Mouse (Mus musculus): ENCODE data around the gene Dtd1. TPM values are rescaled to one million over a fixed set of nuclear protein-coding genes. Genes with fewer than 3 reads are reported as not detected.

The Dtd1 gene
- polyA plus RNA-seq, 1 experiment from 2014 or later, result 42.8 TPM

DNA sequence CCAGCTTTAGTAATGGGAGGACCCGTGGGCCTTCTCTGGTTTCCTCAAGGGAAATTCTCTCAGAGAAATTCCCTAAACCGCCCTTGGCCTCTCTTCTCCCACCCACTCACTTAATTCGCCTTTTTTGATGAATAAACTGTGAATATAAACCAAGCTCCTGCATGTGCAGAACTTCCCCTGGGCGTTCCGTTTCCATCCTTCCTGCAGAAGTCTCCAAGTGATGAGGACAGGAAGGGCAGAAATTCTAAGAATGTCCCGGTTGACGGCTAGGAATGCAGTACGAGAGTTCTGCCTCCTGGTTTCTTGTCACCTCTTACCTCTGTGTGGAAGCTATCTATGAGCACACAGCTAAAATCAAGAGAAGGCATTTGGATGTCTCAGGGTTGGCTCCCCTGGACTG lies 197.8 kb downstream of the Dtd1 start:
- Histone ChIP-seq H3K9me3 (replicated peaks; ENCODE audit: control insufficient read depth, low read length) (no peaks in the 10 kb centered on the region), H3K9ac (replicated peaks; ENCODE audit: low read length) (no peak overlapping the region), H3K27ac (replicated peaks; ENCODE audit: low read depth, low read length) (no peak overlapping the region), H3K36me3 (replicated peaks; ENCODE audit: control insufficient read depth, insufficient read depth, low read depth, low read length) (no peaks in the 10 kb centered on the region), H3K4me1 (ENCODE audit: control insufficient read depth, insufficient read depth, low read length) (no peaks in the 10 kb centered on the region), H3K27me3 (ENCODE audit: control insufficient read depth, insufficient read depth, low read length) (no peaks in the 10 kb centered on the region), H3K4me3 (ENCODE audit: low read depth, low read length) (no peak overlapping the region), H3K4me2 (ENCODE audit: low read depth, low read length) (no peak overlapping the region)
- 72% methylated on average over 8 of the region's 8 CpGs for WGBS
- no peak for DNase-seq (ENCODE audit: low spot score)
- ATAC-seq (replicated peaks; ENCODE audit: insufficient number of reproducible peaks, low FRiP score, low TSS enrichment, low read depth), result no peak

DNA sequence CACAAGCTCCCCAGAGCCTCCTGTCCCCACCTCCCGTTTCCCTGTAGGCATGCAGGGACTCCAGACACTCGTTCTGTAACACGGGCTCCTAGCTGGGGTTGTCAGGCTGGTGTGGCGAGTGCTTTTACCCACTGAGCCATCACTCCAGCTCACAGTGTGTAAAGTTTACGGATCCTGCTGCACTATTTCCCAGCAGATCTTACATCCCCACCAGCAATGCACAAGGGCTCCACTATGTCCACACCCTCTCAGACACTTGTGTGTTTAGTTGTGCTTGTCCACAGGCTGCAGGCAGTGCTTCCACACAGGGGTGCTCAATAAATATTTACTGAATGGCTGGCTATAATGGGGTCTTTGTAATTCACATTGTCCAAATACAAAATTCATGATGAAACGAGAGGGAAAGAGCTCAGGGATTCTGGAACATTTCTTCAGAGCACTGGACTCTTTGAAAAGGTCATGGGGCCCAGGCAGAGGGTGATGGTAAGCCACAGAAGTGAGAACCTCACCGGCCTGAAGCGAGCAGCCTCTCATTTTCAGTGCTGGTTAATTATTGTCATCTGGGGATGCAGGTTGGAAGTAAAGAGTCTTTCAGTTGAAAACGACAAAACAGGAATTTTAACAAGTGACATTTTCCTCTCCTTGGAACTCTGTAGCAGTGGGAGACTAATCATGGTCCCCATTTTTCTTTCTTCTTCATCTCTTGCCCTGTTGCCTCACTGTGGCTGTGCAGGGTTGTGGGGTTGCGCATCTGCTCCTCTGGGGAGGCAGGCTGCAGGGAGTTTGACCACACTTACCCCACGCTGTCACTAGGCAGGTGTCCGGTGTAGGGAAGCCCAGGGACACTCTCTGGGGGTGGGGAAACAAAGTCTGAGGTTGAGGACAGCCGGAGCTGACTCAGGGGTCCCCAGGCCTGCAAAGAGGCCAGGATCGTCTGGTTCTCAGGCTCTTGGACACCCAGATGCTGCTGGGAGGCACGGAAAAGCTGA lies 208.4 kb downstream of the Dtd1 start:
- Histone ChIP-seq H3K4me3 (ENCODE audit: low read depth, low read length) (no peak overlapping the region), H3K4me1 (ENCODE audit: control insufficient read depth, insufficient read depth, low read length) (no peaks in the 10 kb centered on the region), H3K27ac (replicated peaks; ENCODE audit: low read depth, low read length) (no peak overlapping the region), H3K27me3 (ENCODE audit: control insufficient read depth, insufficient read depth, low read length) (no peaks in the 10 kb centered on the region), H3K36me3 (replicated peaks; ENCODE audit: control insufficient read depth, insufficient read depth, low read depth, low read length) (no peaks in the 10 kb centered on the region), H3K4me2 (ENCODE audit: low read depth, low read length) (no peak overlapping the region), H3K9me3 (replicated peaks; ENCODE audit: control insufficient read depth, low read length) (no peaks in the 10 kb centered on the region), H3K9ac (replicated peaks; ENCODE audit: low read length) (no peak overlapping the region)
- DNase-seq (ENCODE audit: low spot score), result no peak
- 0 out of 2 replicates have a peak, but pooled peaks have one; percentile 52 for ATAC-seq (replicated peaks; ENCODE audit: insufficient number of reproducible peaks, low FRiP score, low TSS enrichment, low read depth)
- WGBS, result 52% methylated on average over 15 of the region's 15 CpGs

Small RNA genes within 50 kb of the gene (microRNA-seq; reads per million reads assigned to microRNA genes)
- not detected for gene Gm24823 (ENCODE audit: borderline number of aligned reads)

Other genes starting within 250 kb of the Dtd1 start
- gene Kat14, start 230.9 kb upstream of the Dtd1 start, polyA plus RNA-seq (2014; fragmentation: Nextera tagmentation; extraction: Ambion mirVana), result 39.2 and 41.2 TPM in 2 replicates
- gene Pet117, start 230.9 kb upstream of the Dtd1 start, polyA plus RNA-seq (2014; fragmentation: Nextera tagmentation; extraction: Ambion mirVana), result not detected in 2 replicates
- gene Dzank1, start 72.5 kb upstream of the Dtd1 start, polyA plus RNA-seq (2014; fragmentation: Nextera tagmentation; extraction: Ambion mirVana), result 0.81 and 1.5 TPM in 2 replicates
- 28.0 and 30.0 TPM in 2 replicates for gene Polr3f, start 72.2 kb upstream of the Dtd1 start, polyA plus RNA-seq (2014; fragmentation: Nextera tagmentation; extraction: Ambion mirVana)
- 79.1 and 84.1 TPM in 2 replicates for gene Rbbp9, start 49.0 kb upstream of the Dtd1 start, polyA plus RNA-seq (2014; fragmentation: Nextera tagmentation; extraction: Ambion mirVana)
- gene Sec23b, start 43.7 kb upstream of the Dtd1 start, polyA plus RNA-seq (2014; fragmentation: Nextera tagmentation; extraction: Ambion mirVana), result 103 and 105 TPM in 2 replicates
- 38.8 and 44.2 TPM in 2 replicates for gene Smim26, start 5.8 kb upstream of the Dtd1 start, polyA plus RNA-seq (2014; fragmentation: Nextera tagmentation; extraction: Ambion mirVana)
- gene Scp2d1, start 223.8 kb downstream of the Dtd1 start, polyA plus RNA-seq (2014; fragmentation: Nextera tagmentation; extraction: Ambion mirVana), result not detected in 2 replicates